Mouse (Mus musculus) frontal cortex, adult 2 months (tissue): Measurements from ENCODE around the gene Add3. TPM values are rescaled to one million over a fixed set of nuclear protein-coding genes. Genes with fewer than 3 reads are reported as not detected.
A peak's percentile ranks its signal among the peaks of the same experiment; 100 is the strongest.

Experiments
- DNase-seq, 2 experiments: peaks; one replicate each; pipeline ENCODE4 v3.0.0; 2022; ENCODE audit warnings: low spot score in 1 of 2; ENCODE audit errors: extremely low spot score in 1 of 2
- polyA plus RNA-seq: library from polyadenylated mRNA; depleted of rRNA; stranded (reverse); fragments of >200 nt; gene quantifications from 2 replicates; pipeline ENCODE4 v1.2.3, GENCODE M21; 2012

Gene Add3
- polyA plus RNA-seq, 1 experiment, result 83.1 TPM

DNA sequence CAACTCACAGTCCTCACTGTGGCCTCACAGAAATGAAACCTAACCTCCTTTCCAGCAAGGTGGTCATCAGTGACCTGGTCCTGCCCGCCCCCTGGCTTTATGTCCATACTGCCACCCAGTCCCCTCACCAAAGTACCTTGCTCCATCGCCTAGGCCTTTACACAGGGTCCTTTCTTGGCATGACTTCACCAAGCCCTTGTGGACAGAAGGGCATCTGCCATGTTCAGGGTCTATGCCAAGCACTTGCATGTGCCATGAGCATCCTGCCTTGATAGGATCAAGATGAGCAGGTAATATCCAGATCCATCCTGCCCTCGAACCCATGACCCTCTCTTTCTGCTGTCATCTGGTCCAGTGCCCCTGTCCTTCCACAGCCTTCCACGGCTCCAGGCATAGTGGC lies 120.6 kb downstream of the Add3 start:
- no peak for DNase-seq

- no peak for DNase-seq
These were observed 121.8 kb downstream of the Add3 start for GRCm38 (mm10) chr19:53262061-53262460.

- no peak for DNase-seq
These were observed 123.9 kb downstream of the Add3 start for GRCm38 (mm10) chr19:53263859-53264733.

GRCm38 (mm10) chr19:53264821-53265727 lies 124.8 kb downstream of the Add3 start:
- DNase-seq, result no peak

- DNase-seq, result no peak
These were observed 127.1 kb downstream of the Add3 start for GRCm38 (mm10) chr19:53267305-53267704.

GRCm38 (mm10) chr19:53273055-53273722 lies 132.9 kb downstream of the Add3 start:
- DNase-seq, result no peak

DNA sequence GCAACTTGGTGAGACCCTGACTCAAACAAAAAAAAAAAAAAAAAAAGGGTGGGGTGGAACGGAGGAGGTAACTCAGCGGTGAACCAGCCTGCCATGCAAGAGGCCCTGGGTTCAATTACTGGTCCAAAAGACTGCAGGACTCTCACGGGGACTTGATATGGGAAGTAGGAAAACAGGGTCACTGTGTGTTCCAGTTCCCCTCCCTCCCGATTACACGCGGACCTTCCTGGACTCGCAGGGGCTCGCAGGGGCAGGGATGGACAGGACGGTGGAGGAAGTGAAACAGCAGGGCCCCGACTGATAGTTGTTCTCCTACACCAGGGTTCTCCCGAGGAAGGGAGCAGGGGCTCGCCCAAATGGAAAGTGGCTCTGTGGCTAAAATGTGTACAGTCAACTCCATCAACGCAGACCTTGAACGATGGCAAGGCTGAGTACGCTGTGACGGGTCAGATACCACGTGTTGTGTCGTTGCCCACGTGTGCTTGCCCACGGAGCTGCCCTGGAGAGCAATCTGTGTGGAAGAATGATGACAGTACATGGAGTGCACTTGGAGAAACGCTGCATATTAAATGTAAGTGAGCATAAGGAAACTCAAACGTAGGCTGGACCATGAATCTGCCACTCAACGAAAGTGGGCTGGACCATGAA lies 133.7 kb downstream of the Add3 start:
- DNase-seq, result no peak

- DNase-seq, result no peak
These were observed 135.0 kb downstream of the Add3 start for GRCm38 (mm10) chr19:53275204-53275603.

DNA sequence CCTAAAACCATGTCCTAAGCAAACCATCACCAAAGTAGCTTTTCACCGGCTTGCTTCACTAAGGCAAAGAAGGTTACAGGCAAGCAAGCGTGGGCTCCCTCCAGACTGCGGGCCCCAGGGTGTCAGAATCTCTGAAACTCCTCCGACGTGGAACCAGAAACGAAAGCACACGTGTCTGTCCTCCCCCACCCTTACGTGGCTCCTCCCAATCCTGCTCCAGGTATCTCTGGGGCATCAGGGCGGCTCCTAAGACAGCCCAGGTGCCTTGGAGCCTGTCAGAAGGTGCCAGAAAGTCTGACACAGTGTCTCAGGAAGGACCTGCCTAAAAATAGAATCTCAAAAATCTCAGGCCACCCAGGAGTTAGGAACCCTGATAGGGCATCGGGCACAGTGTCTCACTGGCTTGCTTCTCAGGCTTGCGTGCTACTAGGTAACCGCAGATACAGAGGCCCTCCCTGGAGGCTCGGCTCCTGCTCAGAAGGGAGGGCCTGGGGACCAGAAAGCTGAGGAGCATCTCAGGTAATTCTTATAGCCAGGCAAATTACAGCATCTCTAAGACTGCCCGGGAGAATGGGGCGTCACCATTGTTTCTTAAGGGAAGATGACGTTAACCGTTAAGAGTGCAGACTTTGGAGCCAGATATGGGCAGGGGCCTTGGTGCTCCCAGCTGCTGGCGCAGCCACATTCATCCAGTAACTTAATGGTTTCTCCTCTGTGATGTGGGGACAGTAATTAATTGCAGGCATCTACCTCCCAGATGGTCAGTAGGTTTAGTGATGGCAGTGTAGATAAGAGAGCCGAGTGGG lies 136.9 kb downstream of the Add3 start:
- no peak for DNase-seq

GRCm38 (mm10) chr19:53278491-53279415 lies 138.5 kb downstream of the Add3 start:
- no peak for DNase-seq

GRCm38 (mm10) chr19:53280254-53280653 lies 140.0 kb downstream of the Add3 start:
- no peak for DNase-seq

DNA sequence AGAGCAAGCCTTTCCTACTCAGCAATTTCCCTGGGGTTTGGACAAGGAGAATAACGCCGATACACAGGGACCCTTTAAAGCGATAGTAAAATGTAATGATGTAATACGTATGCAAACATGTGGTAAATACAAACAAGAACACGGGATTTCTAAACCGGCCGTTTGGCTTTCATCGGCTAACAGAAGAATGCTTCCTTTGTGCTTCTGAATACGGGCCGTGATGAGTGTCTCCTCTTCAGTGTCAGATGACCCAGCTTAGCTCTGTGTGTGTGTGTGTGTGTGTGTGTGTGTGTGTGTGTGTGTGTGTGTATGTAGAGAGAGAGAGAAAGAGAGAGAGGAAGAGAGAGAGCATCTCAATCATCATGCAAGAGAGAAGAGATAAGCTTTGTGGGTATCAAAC lies 142.3 kb downstream of the Add3 start:
- DNase-seq, result no peak

GRCm38 (mm10) chr19:53283742-53284141 lies 143.5 kb downstream of the Add3 start:
- DNase-seq, result no peak

DNA sequence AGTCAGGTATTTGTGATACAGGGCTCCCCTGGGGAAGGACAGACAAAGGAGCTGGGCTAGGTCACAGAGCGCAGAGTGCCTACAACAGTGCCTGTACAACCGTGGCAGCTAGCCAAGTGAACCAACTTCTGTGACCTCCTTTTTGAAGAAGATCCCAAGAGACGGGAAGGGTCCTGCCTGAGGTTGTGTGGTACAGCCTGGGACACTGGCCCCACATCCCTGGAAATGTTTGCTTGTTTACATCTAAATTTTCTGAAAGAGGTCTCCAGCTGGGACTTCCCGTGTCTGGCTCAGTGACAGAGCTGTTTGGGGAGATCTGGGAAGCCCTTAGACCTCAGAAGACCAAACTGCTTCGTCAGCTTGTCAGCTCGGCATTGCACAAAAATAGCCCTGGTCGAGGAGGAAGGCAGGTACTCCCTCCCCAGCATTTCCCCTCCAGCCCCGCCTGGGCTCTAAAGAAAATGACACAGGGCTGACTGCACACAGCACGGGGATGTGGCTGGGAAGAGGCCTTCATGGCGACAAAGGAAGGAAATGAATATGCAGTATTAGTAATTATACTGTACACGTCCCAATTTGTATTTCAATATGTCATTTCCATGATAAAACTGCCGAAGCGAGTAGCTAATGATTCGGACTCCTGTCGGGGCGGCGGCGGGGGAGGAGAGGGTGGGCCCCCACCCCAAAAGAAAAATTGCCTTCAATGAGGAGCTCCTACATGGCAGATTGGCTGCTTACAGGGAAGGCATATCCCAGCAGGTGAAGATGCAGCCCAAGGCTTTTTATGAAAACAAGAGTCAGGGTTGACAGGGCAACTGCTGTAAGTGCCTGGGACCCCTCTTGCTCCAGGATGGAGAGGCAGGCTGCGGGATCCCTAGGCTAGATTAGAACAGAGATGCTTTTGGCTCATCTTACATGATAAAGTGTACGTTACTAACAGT lies 144.3 kb downstream of the Add3 start:
- peak in 1 of 2 experiments; percentile 16 for DNase-seq

- no peak for DNase-seq
These were observed 156.3 kb downstream of the Add3 start for GRCm38 (mm10) chr19:53296331-53297254.
